Mouse (Mus musculus) spleen, postnatal 36 days (tissue): ENCODE measurements around the gene BC067074.
A peak's percentile ranks its signal among the peaks of the same experiment; 100 is the strongest.

Source experiments
- DNase-seq, 2 experiments: peaks; one replicate each; pipeline ENCODE4 v3.0.0; 2022; ENCODE audit warnings: low spot score in 2 of 2, mixed read lengths in 1 of 2

Gene BC067074

GRCm38 (mm10) chr13:113321972-113322371 is 29.0 kb downstream of the BC067074 start:
- peak in 1 of 2 experiments; percentile 12 for DNase-seq

GRCm38 (mm10) chr13:113324241-113324640 is 31.3 kb downstream of the BC067074 start:
- no peak for DNase-seq

- DNase-seq: no peak
Measured at GRCm38 (mm10) chr13:113325678-113326077, 32.7 kb downstream of the BC067074 start.

GRCm38 (mm10) chr13:113332256-113332655 is 39.3 kb downstream of the BC067074 start:
- DNase-seq: no peak

- no peak for DNase-seq
Measured at GRCm38 (mm10) chr13:113333374-113333773, 40.4 kb downstream of the BC067074 start.

GRCm38 (mm10) chr13:113333931-113334330 is 41.0 kb downstream of the BC067074 start:
- DNase-seq: no peak

- no peak for DNase-seq
Measured at GRCm38 (mm10) chr13:113334773-113335172, 41.8 kb downstream of the BC067074 start.

- peak; percentile 32 to 45 for DNase-seq
Measured at GRCm38 (mm10) chr13:113337223-113337858, 44.4 kb downstream of the BC067074 start.

GRCm38 (mm10) chr13:113340644-113341043 is 47.7 kb downstream of the BC067074 start:
- no peak for DNase-seq

- no peak for DNase-seq
Measured at GRCm38 (mm10) chr13:113341161-113341560, 48.2 kb downstream of the BC067074 start.

- DNase-seq: no peak
Measured at GRCm38 (mm10) chr13:113342355-113342919, 49.5 kb downstream of the BC067074 start.

GRCm38 (mm10) chr13:113350743-113351430 is 57.9 kb downstream of the BC067074 start:
- DNase-seq: no peak

- DNase-seq: no peak
Measured at GRCm38 (mm10) chr13:113353546-113353945, 60.6 kb downstream of the BC067074 start.

- no peak for DNase-seq
Measured at GRCm38 (mm10) chr13:113353955-113354354, 61.0 kb downstream of the BC067074 start.

GRCm38 (mm10) chr13:113355022-113355421 is 62.1 kb downstream of the BC067074 start:
- DNase-seq: no peak

GRCm38 (mm10) chr13:113357438-113358144 is 64.6 kb downstream of the BC067074 start:
- no peak for DNase-seq

- no peak for DNase-seq
Measured at GRCm38 (mm10) chr13:113359676-113360075, 66.7 kb downstream of the BC067074 start.

GRCm38 (mm10) chr13:113365976-113366375 is 73.0 kb downstream of the BC067074 start:
- DNase-seq: no peak

- no peak for DNase-seq
Measured at GRCm38 (mm10) chr13:113368931-113369579, 76.1 kb downstream of the BC067074 start.

- no peak for DNase-seq
Measured at GRCm38 (mm10) chr13:113369622-113370021, 76.7 kb downstream of the BC067074 start.

- DNase-seq: no peak
Measured at GRCm38 (mm10) chr13:113373291-113374083, 80.5 kb downstream of the BC067074 start.
